Mouse (Mus musculus): Measurements from ENCODE around the gene Dlk2.

DNA sequence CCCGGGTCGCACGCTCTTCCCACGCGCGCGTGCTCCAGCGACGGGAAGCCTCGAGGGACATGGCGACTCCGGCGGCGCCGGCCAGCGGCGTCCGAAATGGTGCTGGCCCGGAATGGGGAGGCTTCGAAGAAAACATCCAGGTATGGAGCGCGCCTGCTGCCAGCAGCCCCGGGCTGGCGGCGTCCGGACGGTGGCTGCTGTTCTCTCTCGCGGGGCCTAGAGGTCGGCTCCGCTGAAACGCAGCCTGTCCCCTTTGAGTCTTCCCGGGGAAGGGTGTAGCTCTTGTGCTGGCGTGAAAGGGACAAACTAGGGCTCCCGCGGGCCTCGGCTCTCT lies 49.1 kb upstream of the Dlk2 start:
- TF ChIP-seq POLR2A (IDR thresholded peaks at IDR 0.05; ENCODE audit: insufficient read depth, low read depth, low read length), result 0 out of 2 replicates have a peak, but pooled peaks have one; percentile 46
- TF ChIP-seq CTCF (IDR thresholded peaks at IDR 0.05), result no peak

All from heart, adult 2 months (tissue).